Mouse (Mus musculus) neutrophil, adult 5-6 weeks (primary cell): ENCODE results near the gene Gm20388. TPM values are rescaled to one million over a fixed set of nuclear protein-coding genes. Genes with fewer than 3 reads are reported as not detected.

Source experiments
- ATAC-seq: fragments of 151-379, 151-347 bp; 2 replicates; pipeline ENCODE4 v1.8.0; 2017; ENCODE audit warnings: mild to moderate bottlenecking, moderate TSS enrichment; ENCODE audit not compliant: insufficient number of reproducible peaks, poor library complexity, low FRiP score, severe bottlenecking; ENCODE audit errors: extremely low read depth
- total RNA-seq: library from RNA; stranded (forward); fragments of 200-1000 nt; gene quantifications from 2 replicates; pipeline ENCODE4 v1.2.3, GENCODE M21; 2017

Gene Gm20388
- total RNA-seq, result 9.9 and 10.8 TPM in 2 replicates

- peak; percentile 77 for ATAC-seq
Measured at GRCm38 (mm10) chr8:119910547-119911257, at the start of gene Gm20388. Gm20388 (plus strand) TSS chr8:119910841.

- peak; percentile 96 for ATAC-seq
Measured at GRCm38 (mm10) chr8:119861706-119862389, 48.8 kb upstream of the Gm20388 start, which contains the start of gene Klhl36. Klhl36 (plus strand) TSS chr8:119862266.

GRCm38 (mm10) chr8:119862390-119862734 lies 48.3 kb upstream of the Gm20388 start:
- ATAC-seq, result no peak

GRCm38 (mm10) chr8:119862749-119863148 lies 47.9 kb upstream of the Gm20388 start:
- no peak for ATAC-seq

GRCm38 (mm10) chr8:119869616-119870015 lies 41.0 kb upstream of the Gm20388 start:
- no peak for ATAC-seq

- no peak for ATAC-seq
Measured at GRCm38 (mm10) chr8:119873181-119873580, 37.5 kb upstream of the Gm20388 start.

GRCm38 (mm10) chr8:119881301-119881700 lies 29.3 kb upstream of the Gm20388 start:
- no peak for ATAC-seq

GRCm38 (mm10) chr8:119881917-119882316 lies 28.7 kb upstream of the Gm20388 start:
- ATAC-seq, result no peak

GRCm38 (mm10) chr8:119883281-119883680 lies 27.4 kb upstream of the Gm20388 start:
- ATAC-seq, result no peak

- ATAC-seq, result no peak
Measured at GRCm38 (mm10) chr8:119885612-119886011, 25.0 kb upstream of the Gm20388 start.

- 0 out of 2 replicates have a peak, but pooled peaks have one; percentile 36 for ATAC-seq
Measured at GRCm38 (mm10) chr8:119887130-119887529, 23.5 kb upstream of the Gm20388 start.

- no peak for ATAC-seq
Measured at GRCm38 (mm10) chr8:119888012-119888411, 22.6 kb upstream of the Gm20388 start.

- no peak for ATAC-seq
Measured at GRCm38 (mm10) chr8:119897069-119897468, 13.6 kb upstream of the Gm20388 start.

GRCm38 (mm10) chr8:119897933-119898332 lies 12.7 kb upstream of the Gm20388 start:
- no peak for ATAC-seq

- no peak for ATAC-seq
Measured at GRCm38 (mm10) chr8:119901349-119901748, 9.3 kb upstream of the Gm20388 start.

GRCm38 (mm10) chr8:119901952-119902351 lies 8.7 kb upstream of the Gm20388 start:
- ATAC-seq, result no peak

GRCm38 (mm10) chr8:119904323-119904911 lies 6.2 kb upstream of the Gm20388 start:
- no peak for ATAC-seq

GRCm38 (mm10) chr8:119909944-119910546 lies 596 bp upstream of the Gm20388 start, which contains the start of gene Usp10:
Usp10 (plus strand) TSS chr8:119910360.
- ATAC-seq, result no peak

- ATAC-seq, result no peak
Measured at GRCm38 (mm10) chr8:119911258-119911962, 769 bp downstream of the Gm20388 start.
